Mouse (Mus musculus) adrenal gland, postnatal 10 days (tissue): ENCODE data around the gene Pard6b. TPM values are rescaled to one million over a fixed set of nuclear protein-coding genes. Genes with fewer than 3 reads are reported as not detected.

Experiments used
- DNase-seq: peaks from one replicate; pipeline ENCODE4 v3.0.0; 2021; ENCODE audit warnings: mixed read lengths
- total RNA-seq, 2 experiments: library from RNA; stranded (reverse); gene quantifications; 2 replicates each; pipeline ENCODE4 v1.2.3; 2021

Pard6b gene
- total RNA-seq, 2 experiments from 2014 or later: 2.1 to 2.3 TPM

- no peak for DNase-seq
These were observed 21.5 kb upstream of the Pard6b start for GRCm38 (mm10) chr2:168059200-168059790.

GRCm38 (mm10) chr2:168063712-168064111 is 17.1 kb upstream of the Pard6b start:
- no peak for DNase-seq

GRCm38 (mm10) chr2:168065511-168065910 is 15.3 kb upstream of the Pard6b start:
- DNase-seq: peak; percentile 32

- DNase-seq: no peak
These were observed 14.0 kb upstream of the Pard6b start for GRCm38 (mm10) chr2:168066783-168067182.

- DNase-seq: no peak
These were observed 10.4 kb upstream of the Pard6b start for GRCm38 (mm10) chr2:168070425-168070824.

- peak; percentile 41 for DNase-seq
These were observed 8.2 kb upstream of the Pard6b start for GRCm38 (mm10) chr2:168072436-168073131.

GRCm38 (mm10) chr2:168073722-168074121 is 7.1 kb upstream of the Pard6b start:
- no peak for DNase-seq

GRCm38 (mm10) chr2:168074457-168074856 is 6.3 kb upstream of the Pard6b start:
- DNase-seq: no peak

GRCm38 (mm10) chr2:168076840-168077576 is 3.8 kb upstream of the Pard6b start:
- DNase-seq: no peak

- no peak for DNase-seq
These were observed 2.5 kb upstream of the Pard6b start for GRCm38 (mm10) chr2:168078107-168078830.

- no peak for DNase-seq
These were observed 612 bp downstream of the Pard6b start for GRCm38 (mm10) chr2:168081299-168081932.

GRCm38 (mm10) chr2:168081933-168082306 is 1.1 kb downstream of the Pard6b start:
- no peak for DNase-seq

GRCm38 (mm10) chr2:168083593-168083992 is 2.8 kb downstream of the Pard6b start:
- no peak for DNase-seq

- DNase-seq: no peak
These were observed 3.4 kb downstream of the Pard6b start for GRCm38 (mm10) chr2:168084228-168084627.

GRCm38 (mm10) chr2:168085621-168086265 is 4.9 kb downstream of the Pard6b start:
- no peak for DNase-seq

- DNase-seq: no peak
These were observed 5.5 kb downstream of the Pard6b start for GRCm38 (mm10) chr2:168086318-168086717.

GRCm38 (mm10) chr2:168086839-168087238 is 6.0 kb downstream of the Pard6b start:
- no peak for DNase-seq

- no peak for DNase-seq
These were observed 10.8 kb downstream of the Pard6b start for GRCm38 (mm10) chr2:168091560-168091959.

- no peak for DNase-seq
These were observed 12.3 kb downstream of the Pard6b start for GRCm38 (mm10) chr2:168093077-168093476.

GRCm38 (mm10) chr2:168095077-168095476 is 14.3 kb downstream of the Pard6b start:
- no peak for DNase-seq

- DNase-seq: no peak
These were observed 15.7 kb downstream of the Pard6b start for GRCm38 (mm10) chr2:168096487-168096886.

- peak; percentile 78 for DNase-seq
These were observed 17.2 kb downstream of the Pard6b start for GRCm38 (mm10) chr2:168098040-168098439.
